Mouse (Mus musculus) heart, adult 2 months (tissue): ENCODE results near the gene Rasgrp2. TPM values are rescaled to one million over a fixed set of nuclear protein-coding genes. Genes with fewer than 3 reads are reported as not detected.

Experiments
- DNase-seq, 2 experiments: peaks; one replicate each; pipeline ENCODE4 v3.0.0; 2021
- H3K27ac ChIP-seq: fragments of 200-600 bp; 2 replicates; pipeline ENCODE4 v1.8.1; 2022
- H3K27me3 ChIP-seq: fragments of 200-500 bp; 2 replicates; pipeline ENCODE4 v1.6.1; 2012; ENCODE audit warnings: mild to moderate bottlenecking, low read length, inconsistent platforms, mixed read lengths; ENCODE audit not compliant: control insufficient read depth, insufficient read depth
- H3K36me3 ChIP-seq: fragments of 200-500 bp; 2 replicates; pipeline ENCODE4 v1.6.1; 2012; ENCODE audit warnings: low read length, inconsistent platforms; ENCODE audit not compliant: control insufficient read depth, insufficient read depth
- H3K4me1 ChIP-seq: fragments of 200-500 bp; 2 replicates; pipeline ENCODE4 v1.6.1; 2011; ENCODE audit warnings: low read length; ENCODE audit not compliant: control insufficient read depth, insufficient read depth
- H3K4me3 ChIP-seq: fragments of 200-600 bp; 2 replicates; pipeline ENCODE4 v1.8.1; 2022
- H3K79me2 ChIP-seq: fragments of 200-500 bp; replicated peaks from 2 replicates; pipeline ENCODE4 v1.6.1; 2012; ENCODE audit warnings: mild to moderate bottlenecking, inconsistent platforms, low read length, moderate library complexity, mixed read lengths; ENCODE audit not compliant: control insufficient read depth, insufficient read depth
- H3K9ac ChIP-seq: fragments of 200-500 bp; 2 replicates; pipeline ENCODE4 v1.6.1; 2012; ENCODE audit warnings: low read depth, mild to moderate bottlenecking, control low read depth, inconsistent platforms, low read length, mixed read lengths
- CTCF ChIP-seq: fragments of 200-600 bp; IDR thresholded peaks from 2 replicates; pipeline ENCODE4 v1.8.1; 2022; ENCODE audit warnings: antibody characterized with exemption, mild to moderate bottlenecking, moderate library complexity
- EP300 ChIP-seq: fragments of 200-500 bp; IDR thresholded peaks from 2 replicates; pipeline ENCODE4 v1.6.1; 2011; ENCODE audit warnings: low read depth, low read length, control low read depth; ENCODE audit not compliant: insufficient read depth
- POLR2A ChIP-seq: fragments of 200-500 bp; IDR thresholded peaks from 2 replicates; pipeline ENCODE4 v1.6.1; 2011; ENCODE audit warnings: mild to moderate bottlenecking, low read depth, low read length, control low read depth; ENCODE audit not compliant: insufficient read depth
- WGBS: fragments of 180-500 bp; shearing (Covaris S2); methylation state at CpG from one replicate; pipeline ENCODE4 v1.1.7; 2018; 5-methylcytosine and 5-hydroxymethylcytosine counted together
- intact Hi-C: fragments of 180-260 bp; cut with DNase I; formaldehyde crosslinking; loops from one replicate; pipeline ENCODE4 v1.15.1; 2025
- polyA plus RNA-seq: library from polyadenylated mRNA; depleted of rRNA; stranded (reverse); fragments of >200 nt; gene quantifications from 2 replicates; pipeline ENCODE4 v1.2.3, GENCODE M21; 2012
- total RNA-seq, 2 experiments: library from RNA; stranded (reverse); gene quantifications; 2 replicates each; pipeline ENCODE4 v1.2.3; 2021

The Rasgrp2 gene
- total and polyA plus RNA-seq, 3 experiments, result 43.3 to 97.2 (median 48.0) TPM

DNA sequence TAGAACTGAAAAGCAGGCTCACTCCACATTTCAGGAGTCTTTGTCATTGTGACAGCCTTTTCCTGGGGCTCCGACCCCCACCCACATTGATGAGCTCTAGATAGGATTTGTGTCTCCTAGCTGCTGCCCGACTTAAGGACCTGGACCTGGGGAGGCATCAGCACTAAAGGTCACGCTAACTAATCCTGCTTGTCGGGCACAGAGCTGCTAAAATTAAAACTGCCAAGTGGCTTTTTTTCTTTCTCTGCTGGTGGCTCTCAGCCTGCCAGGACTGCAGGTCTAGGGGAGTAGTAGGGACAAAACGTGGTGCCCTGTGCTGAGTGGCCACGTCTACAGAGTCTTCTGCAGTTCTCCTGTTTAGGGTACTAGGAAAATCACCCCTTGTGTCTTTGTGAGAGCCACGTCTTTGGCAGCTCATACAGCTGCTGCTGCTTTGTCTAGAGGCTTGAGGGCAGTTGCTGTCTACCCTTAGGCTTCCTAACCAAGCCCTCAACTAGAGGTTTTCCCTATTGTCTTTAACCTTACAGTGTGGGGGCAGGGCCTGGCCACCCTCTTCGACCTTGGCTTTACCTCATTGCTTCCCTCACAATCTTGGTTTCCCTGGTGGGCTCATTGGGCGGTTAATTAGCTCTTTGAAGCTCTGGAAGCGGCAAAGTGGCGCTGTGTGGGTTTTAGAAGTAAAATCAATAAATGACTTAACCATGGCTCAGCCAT is 21.7 kb upstream of the Rasgrp2 start:
- Histone ChIP-seq H3K36me3 (peaks cover 19% of the 10 kb centered on the region), H3K27ac (peak overlapping the region; percentile 62), H3K27me3 (no peaks in the 10 kb centered on the region), H3K4me3 (no peak overlapping the region), H3K9ac (no peak overlapping the region), H3K79me2 (peaks cover 3% of the 10 kb centered on the region; the same call in 1 of the 2 replicates), H3K4me1 (peaks cover 7% of the 10 kb centered on the region; the same call in 1 of the 2 replicates)
- intact Hi-C loops, result no loop called here
- TF ChIP-seq POLR2A, result no peak
- no peak for TF ChIP-seq CTCF
- TF ChIP-seq EP300, result no peak
- WGBS, result 71% methylated on average over 11 of the region's 11 CpGs
- DNase-seq, result no peak

DNA sequence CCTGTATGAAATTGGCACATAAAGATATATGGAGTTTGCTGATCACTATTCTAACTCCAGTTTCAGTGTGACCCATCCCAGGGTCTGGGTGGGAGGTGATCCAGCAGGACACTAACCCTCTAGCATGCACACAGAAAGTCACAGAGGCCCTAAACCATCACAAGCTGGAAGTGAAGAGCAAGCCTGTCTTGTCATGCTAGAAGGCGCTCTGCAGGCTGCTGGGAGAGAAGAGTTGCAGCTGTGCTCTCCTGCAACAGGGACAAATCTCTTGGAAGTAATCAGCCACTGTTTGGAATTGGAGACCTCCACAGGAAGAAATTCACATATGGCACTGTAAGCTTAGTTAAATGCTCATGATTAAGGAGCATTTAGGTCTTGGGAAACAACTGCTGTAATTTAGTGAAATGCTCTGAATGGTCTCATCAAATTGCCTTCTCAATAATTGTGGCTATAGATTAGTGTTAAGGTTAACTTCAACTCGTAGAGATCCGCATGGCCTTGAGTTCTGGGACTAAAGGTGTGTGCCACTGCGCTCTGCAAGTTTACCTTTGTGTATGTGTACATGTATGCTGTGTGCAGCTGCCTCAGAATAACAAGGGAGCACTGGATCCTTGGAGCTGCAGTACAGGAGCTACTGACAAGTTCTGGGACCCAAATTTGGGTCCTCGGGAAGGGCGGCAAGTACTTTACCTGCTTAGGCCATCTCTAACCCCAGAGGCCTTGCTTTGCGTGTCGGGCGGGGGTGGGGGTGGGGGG is 18.6 kb upstream of the Rasgrp2 start:
- 91% methylated on average over 9 of the region's 9 CpGs for WGBS
- peaks cover 11% of the 10 kb centered on the region for H3K36me3 ChIP-seq
- peaks cover 15% of the 10 kb centered on the region for H3K4me1 ChIP-seq
- no peak overlapping the region for H3K27ac ChIP-seq
- DNase-seq, result no peak
- H3K27me3 ChIP-seq, result no peaks in the 10 kb centered on the region
- H3K9ac ChIP-seq, result no peak overlapping the region
- TF ChIP-seq EP300, result no peak
- no peak for TF ChIP-seq POLR2A
- TF ChIP-seq CTCF, result no peak
- intact Hi-C loops, result no loop called here
- no peaks in the 10 kb centered on the region for H3K79me2 ChIP-seq
- no peak overlapping the region for H3K4me3 ChIP-seq

DNA sequence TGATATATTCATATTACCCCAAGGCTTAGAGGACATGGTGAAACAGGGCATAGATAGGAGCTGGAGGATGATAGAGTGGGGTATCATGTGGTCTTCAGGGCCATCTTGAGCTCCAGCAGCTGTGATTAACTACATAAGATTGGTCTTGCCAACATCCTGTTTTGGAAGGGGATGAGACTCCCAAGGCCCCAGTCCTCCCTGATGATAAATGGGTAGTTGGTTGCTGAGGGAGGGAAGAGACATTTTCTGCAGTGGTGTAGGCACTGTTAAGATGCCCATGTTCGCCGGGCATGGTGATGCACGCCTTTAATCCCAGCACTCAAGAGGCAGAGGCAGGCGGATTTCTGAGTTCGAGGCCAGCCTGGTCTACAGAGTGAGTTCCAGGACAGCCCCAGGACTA is 17.9 kb upstream of the Rasgrp2 start:
- Histone ChIP-seq H3K9ac (no peak overlapping the region), H3K79me2 (0 out of 2 replicates have a peak, but pooled peaks cover 1% of the 10 kb centered on the region), H3K36me3 (peaks cover 11% of the 10 kb centered on the region), H3K27ac (no peak overlapping the region), H3K4me1 (peaks cover 16% of the 10 kb centered on the region), H3K27me3 (no peaks in the 10 kb centered on the region), H3K4me3 (no peak overlapping the region)
- DNase-seq, result no peak
- 98% methylated on average over 5 of the region's 5 CpGs for WGBS
- TF ChIP-seq POLR2A (no peak), EP300 (no peak), CTCF (no peak)
- intact Hi-C loops, result no loop called here

DNA sequence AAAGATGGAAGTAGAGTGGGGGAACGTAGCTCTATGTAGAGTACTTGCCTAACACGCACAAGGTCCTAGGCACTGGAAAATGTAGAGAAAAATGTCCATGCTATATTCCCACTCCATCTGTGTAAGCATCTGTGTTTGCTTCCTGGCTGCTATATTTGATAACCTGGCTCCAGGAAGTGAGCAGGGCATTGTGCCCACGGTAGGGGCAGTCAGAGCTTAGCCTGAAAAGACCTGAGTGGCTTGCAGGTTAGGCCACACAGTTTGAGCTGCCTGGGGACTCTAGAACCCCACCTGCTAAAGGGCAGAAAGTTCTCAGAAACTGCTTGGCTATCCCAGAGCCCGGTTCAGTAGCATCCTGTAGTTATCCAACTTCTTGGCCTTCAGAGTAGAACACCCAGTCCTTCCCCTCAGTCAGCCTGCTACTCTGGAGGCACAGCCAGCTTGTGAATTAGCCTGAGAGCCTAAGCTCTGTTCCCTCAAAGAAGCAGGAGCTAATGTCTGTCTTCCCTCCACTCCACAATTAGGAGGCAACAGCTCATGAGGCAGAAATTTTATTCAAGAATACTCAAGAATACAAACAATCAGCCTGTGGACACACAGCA is 16.7 kb upstream of the Rasgrp2 start:
- no peak overlapping the region for H3K4me3 ChIP-seq
- H3K27me3 ChIP-seq, result no peaks in the 10 kb centered on the region
- DNase-seq, result no peak
- TF ChIP-seq POLR2A, result no peak
- TF ChIP-seq CTCF, result no peak
- TF ChIP-seq EP300, result no peak
- intact Hi-C loops, result no loop called here
- no peak overlapping the region for H3K9ac ChIP-seq
- H3K36me3 ChIP-seq, result peaks cover 2% of the 10 kb centered on the region
- WGBS, result 39% methylated on average over 4 of the region's 4 CpGs
- H3K79me2 ChIP-seq, result 0 out of 2 replicates have a peak, but pooled peaks cover 1% of the 10 kb centered on the region
- H3K27ac ChIP-seq, result no peak overlapping the region; the same call in 1 of the 2 replicates
- H3K4me1 ChIP-seq, result peaks cover 18% of the 10 kb centered on the region

DNA sequence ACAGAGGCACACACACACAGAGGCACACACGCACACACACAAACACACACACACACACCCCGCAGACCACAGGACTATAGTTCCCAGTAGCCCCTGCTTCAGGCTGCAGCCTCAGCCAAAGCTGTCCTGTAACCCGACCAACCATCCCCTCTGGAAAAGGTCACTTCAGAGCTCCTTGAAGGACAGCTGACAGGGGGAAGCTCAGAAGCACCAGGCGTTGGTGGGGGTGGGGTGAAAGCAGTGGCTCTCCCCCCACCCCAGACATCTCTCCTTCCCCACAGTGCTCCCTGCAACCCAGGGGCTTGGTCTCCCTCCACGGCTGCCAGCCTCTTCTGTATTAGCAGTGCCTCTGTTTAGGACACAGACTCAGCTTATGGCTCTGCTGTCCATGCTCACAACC is 15.7 kb upstream of the Rasgrp2 start:
- DNase-seq, result peak in 1 of 2 experiments; percentile 9
- no peaks in the 10 kb centered on the region for H3K27me3 ChIP-seq
- 0 out of 2 replicates have a peak, but pooled peaks cover 1% of the 10 kb centered on the region for H3K79me2 ChIP-seq
- peak overlapping the region; percentile 92 for H3K27ac ChIP-seq
- H3K4me1 ChIP-seq, result peaks cover 17% of the 10 kb centered on the region
- WGBS, result 25% methylated on average over 5 of the region's 5 CpGs
- TF ChIP-seq POLR2A, result no peak
- TF ChIP-seq EP300, result no peak
- TF ChIP-seq CTCF, result no peak
- H3K4me3 ChIP-seq, result no peak overlapping the region
- H3K36me3 ChIP-seq, result no peaks in the 10 kb centered on the region
- H3K9ac ChIP-seq, result no peak overlapping the region
- intact Hi-C loops, result no loop called here
